8 mouse cellular contexts compared by ENCODE assay signal in the genomic region with DNA sequence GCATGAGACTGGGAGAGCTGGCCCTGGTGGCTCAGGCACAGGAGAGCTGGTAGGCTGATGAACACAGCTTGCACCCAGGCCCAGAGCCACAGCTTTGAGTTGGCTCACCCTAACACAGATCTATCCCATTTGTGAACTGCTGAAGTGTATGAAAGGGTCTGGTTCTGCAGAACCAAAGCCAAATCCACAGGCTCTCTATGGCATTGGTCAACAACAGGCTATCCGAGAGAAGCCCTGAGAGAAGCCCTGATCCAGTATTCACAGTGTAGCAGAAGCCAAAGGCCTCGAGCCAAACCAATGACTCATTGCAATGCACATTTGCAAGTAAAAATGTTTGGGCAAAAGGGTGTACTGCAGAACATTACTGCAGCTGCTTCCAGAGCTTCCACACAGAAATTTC. TPM values are rescaled to one million over a fixed set of nuclear protein-coding genes. Genes with fewer than 3 reads are reported as not detected.
DNase-seq lines count a peak whose midpoint lies in the region.

No protein-coding gene starts in this region.

- peak; percentile 19 to 59 for DNase-seq in urinary bladder, adult 18-20 months (ENCODE audit: low spot score in 2 of 2)
- DNase-seq in urinary bladder, postnatal 10 days (ENCODE audit: low spot score) = no peak
- DNase-seq in cerebellum, postnatal 25 days = peak; percentile 65 to 79
- peak; percentile 72 to 73 for DNase-seq in heart, postnatal 10 days
- DNase-seq in left cerebral cortex, adult 8-10 months (ENCODE audit: low spot score in 2 of 2) = peak; percentile 30 to 61
- peak; percentile 56 for DNase-seq in skeletal muscle tissue, adult 2 months (ENCODE audit: low read depth, low spot score)
- DNase-seq in spleen, postnatal 4 days (ENCODE audit: low spot score in 2 of 2) = no peak
- no peak for DNase-seq in testis, postnatal 14 days (ENCODE audit: low spot score)

- intact Hi-C loops in heart, postnatal 10 days (cut with DNase I) = no loop called here

RNA-seq across cellular contexts. Expression of gene Tank, which starts 45.3 kb away (rescaled TPM):
- 10 to 100 TPM; 20.8 to 21.9 TPM for total RNA-seq in heart, postnatal 10 days (2021)
- total RNA-seq in left cerebral cortex, adult 8-10 months (2022) = 10 to 100 TPM; 26.7 to 35.8 (median 29.9) TPM

Comparison
In these comparisons a context has a peak if more than half of its experiments do, and no peak if none do; other contexts are left out.
1. DNase-seq: peak in urinary bladder, adult 18-20 months (2 of 2), cerebellum, postnatal 25 days (2 of 2), heart, postnatal 10 days (2 of 2), left cerebral cortex, adult 8-10 months (2 of 2) and skeletal muscle tissue, adult 2 months (single experiment); none in urinary bladder, postnatal 10 days (single experiment), spleen, postnatal 4 days (0 of 2) and testis, postnatal 14 days (single experiment).